Mouse (Mus musculus): ENCODE data around the gene Ddx18.

Gene Ddx18

GRCm38 (mm10) chr1:121567521-121568489, at the start of gene Ddx18:
Ddx18 (minus strand) TSS chr1:121567989.
- peak; percentile 86 for DNase-seq (ENCODE audit: low spot score)

GRCm38 (mm10) chr1:121608000-121608399, 40.2 kb upstream of the Ddx18 start:
- DNase-seq (ENCODE audit: low spot score) = no peak

GRCm38 (mm10) chr1:121605118-121605517, 37.3 kb upstream of the Ddx18 start:
- no peak for DNase-seq (ENCODE audit: low spot score)

GRCm38 (mm10) chr1:121601893-121602292, 34.1 kb upstream of the Ddx18 start:
- no peak for DNase-seq (ENCODE audit: low spot score)

GRCm38 (mm10) chr1:121601084-121601483, 33.3 kb upstream of the Ddx18 start:
- no peak for DNase-seq (ENCODE audit: low spot score)

GRCm38 (mm10) chr1:121598421-121598820, 30.6 kb upstream of the Ddx18 start:
- no peak for DNase-seq (ENCODE audit: low spot score)

- no peak for DNase-seq (ENCODE audit: low spot score)
These were observed 29.3 kb upstream of the Ddx18 start for GRCm38 (mm10) chr1:121596951-121597625.

GRCm38 (mm10) chr1:121584838-121585237, 17.0 kb upstream of the Ddx18 start:
- DNase-seq (ENCODE audit: low spot score) = no peak

GRCm38 (mm10) chr1:121581133-121581855, 13.5 kb upstream of the Ddx18 start:
- DNase-seq (ENCODE audit: low spot score) = no peak

- no peak for DNase-seq (ENCODE audit: low spot score)
These were observed 9.7 kb upstream of the Ddx18 start for GRCm38 (mm10) chr1:121577491-121577890.

- no peak for DNase-seq (ENCODE audit: low spot score)
These were observed 2.7 kb upstream of the Ddx18 start for GRCm38 (mm10) chr1:121570522-121570921.

- DNase-seq (ENCODE audit: low spot score) = no peak
These were observed 9.9 kb downstream of the Ddx18 start for GRCm38 (mm10) chr1:121557861-121558260.

- no peak for DNase-seq (ENCODE audit: low spot score)
These were observed 16.3 kb downstream of the Ddx18 start for GRCm38 (mm10) chr1:121551457-121551835.

- no peak for DNase-seq (ENCODE audit: low spot score)
These were observed 16.9 kb downstream of the Ddx18 start for GRCm38 (mm10) chr1:121550801-121551456.

GRCm38 (mm10) chr1:121549456-121549855, 18.3 kb downstream of the Ddx18 start:
- DNase-seq (ENCODE audit: low spot score) = no peak

- DNase-seq (ENCODE audit: low spot score) = no peak
These were observed 19.1 kb downstream of the Ddx18 start for GRCm38 (mm10) chr1:121548667-121549066.

GRCm38 (mm10) chr1:121546844-121547243, 20.9 kb downstream of the Ddx18 start:
- DNase-seq (ENCODE audit: low spot score) = no peak

- DNase-seq (ENCODE audit: low spot score) = no peak
These were observed 27.4 kb downstream of the Ddx18 start for GRCm38 (mm10) chr1:121540361-121540760.

GRCm38 (mm10) chr1:121531439-121531838, 36.4 kb downstream of the Ddx18 start:
- no peak for DNase-seq (ENCODE audit: low spot score)

GRCm38 (mm10) chr1:121529286-121529685, 38.5 kb downstream of the Ddx18 start:
- DNase-seq (ENCODE audit: low spot score) = no peak

- DNase-seq (ENCODE audit: low spot score) = no peak
These were observed 39.4 kb downstream of the Ddx18 start, which contains the start of gene Htr5b for GRCm38 (mm10) chr1:121528399-121528720. Htr5b (minus strand) TSS chr1:121528465.

Data from ovary, adult 18-20 months (tissue).